Mouse (Mus musculus): ENCODE results near the gene Strada.
"Not testable (repeated sequence)": the region's sequence is repeated elsewhere in the genome, so short reads cannot be mapped to it uniquely, and the experiment has no call there.

The Strada gene

DNA sequence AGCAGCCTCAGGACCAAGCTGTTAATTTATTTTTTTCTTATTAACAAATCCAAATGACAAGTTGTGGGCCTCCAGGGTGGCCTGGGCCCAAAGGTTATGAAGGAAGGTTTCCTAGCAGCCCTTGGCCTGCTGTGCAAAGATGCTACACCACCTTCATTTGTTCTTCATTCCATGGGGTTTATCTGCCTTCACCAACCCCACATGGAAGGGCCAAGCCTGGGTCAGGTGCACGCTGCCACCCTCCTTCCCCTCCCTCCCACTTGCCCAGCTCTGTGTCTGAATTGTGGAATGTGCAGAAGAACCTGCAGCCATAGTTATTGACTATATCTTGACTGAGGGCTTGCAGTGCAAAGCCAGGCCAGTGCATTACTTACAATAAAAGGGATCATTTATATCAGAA lies 45.7 kb downstream of the Strada start:
- no peak for DNase-seq (ENCODE audit: low spot score in 2 of 2)

- DNase-seq (ENCODE audit: low spot score in 2 of 2) = no peak
Observed at GRCm38 (mm10) chr11:106155761-106156160, 46.2 kb downstream of the Strada start.

DNA sequence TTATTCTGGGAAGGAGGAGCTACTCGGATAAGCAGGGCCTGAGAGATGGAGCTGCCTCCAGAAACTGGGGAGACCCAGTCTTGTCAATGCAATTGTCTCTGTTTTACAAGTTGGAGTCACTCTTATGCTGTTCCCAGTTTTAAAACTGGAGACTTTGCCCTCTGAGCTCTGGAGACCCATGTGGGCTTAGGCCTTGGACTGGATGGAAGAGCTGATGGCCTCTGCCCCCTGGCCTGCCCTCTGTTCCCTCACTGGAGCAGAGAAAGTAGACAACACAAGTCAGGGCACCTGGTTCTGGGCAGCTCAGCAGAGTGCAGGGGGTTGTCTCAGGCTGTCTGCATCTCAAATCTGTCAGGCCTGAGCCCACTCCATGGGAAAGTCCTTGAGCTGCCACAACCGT lies 47.2 kb downstream of the Strada start:
- DNase-seq (ENCODE audit: low spot score in 2 of 2) = no peak

- DNase-seq (ENCODE audit: low spot score in 2 of 2) = no peak
Observed at GRCm38 (mm10) chr11:106154091-106154490, 47.9 kb downstream of the Strada start.

- DNase-seq (ENCODE audit: low spot score in 2 of 2) = no peak
Observed at GRCm38 (mm10) chr11:106152132-106152531, 49.8 kb downstream of the Strada start.

- DNase-seq (ENCODE audit: low spot score in 2 of 2) = no peak
Observed at GRCm38 (mm10) chr11:106151219-106151618, 50.7 kb downstream of the Strada start.

DNA sequence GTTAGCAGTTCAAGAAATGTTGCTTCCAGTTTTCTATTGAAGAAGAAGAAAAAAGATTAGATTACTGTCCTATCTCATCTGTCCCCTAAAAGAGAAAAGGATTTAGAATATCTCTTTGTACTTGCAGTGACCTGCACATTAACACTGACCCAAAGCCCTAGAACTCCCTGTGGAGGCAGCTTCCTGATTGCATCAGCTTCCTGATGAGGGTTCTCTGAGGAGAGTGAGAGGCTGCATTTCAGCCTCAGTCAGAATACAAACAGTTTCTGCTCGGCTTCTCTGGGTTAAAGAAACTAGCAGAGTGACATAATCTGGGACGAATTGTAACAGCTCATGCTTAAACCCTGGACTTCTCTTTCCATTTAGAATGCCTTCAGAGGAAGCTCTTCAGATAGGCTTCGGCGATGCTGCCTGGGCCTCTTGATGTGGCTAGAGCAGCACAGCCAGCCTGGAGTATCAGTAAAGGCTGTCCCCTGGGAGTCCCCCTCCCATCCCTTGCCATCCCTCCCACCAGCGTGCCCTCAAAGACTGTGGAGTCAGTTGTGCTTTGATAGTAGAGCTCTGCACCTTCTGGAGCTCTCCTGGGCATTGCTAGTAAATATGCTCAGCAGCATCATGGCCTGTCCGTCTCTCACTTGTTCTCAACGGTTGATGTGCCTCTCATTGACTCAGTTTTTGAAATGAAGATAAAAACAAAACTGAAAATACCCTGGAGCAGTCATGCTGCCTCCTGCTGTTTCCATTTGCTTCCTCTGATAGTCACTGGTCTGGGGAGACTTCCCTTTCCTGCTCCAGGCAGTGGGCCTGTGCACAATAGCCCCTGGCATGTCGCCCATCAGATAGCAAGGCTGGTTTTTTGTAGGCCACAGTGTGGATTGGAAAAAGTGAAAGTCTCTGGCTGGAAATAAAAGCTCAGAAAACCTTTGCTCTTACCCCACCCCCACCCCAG lies 67.1 kb downstream of the Strada start:
- DNase-seq (ENCODE audit: low spot score in 2 of 2) = peak; percentile 43 to 63

GRCm38 (mm10) chr11:106132516-106132915 lies 69.5 kb downstream of the Strada start:
- no peak for DNase-seq (ENCODE audit: low spot score in 2 of 2)

DNA sequence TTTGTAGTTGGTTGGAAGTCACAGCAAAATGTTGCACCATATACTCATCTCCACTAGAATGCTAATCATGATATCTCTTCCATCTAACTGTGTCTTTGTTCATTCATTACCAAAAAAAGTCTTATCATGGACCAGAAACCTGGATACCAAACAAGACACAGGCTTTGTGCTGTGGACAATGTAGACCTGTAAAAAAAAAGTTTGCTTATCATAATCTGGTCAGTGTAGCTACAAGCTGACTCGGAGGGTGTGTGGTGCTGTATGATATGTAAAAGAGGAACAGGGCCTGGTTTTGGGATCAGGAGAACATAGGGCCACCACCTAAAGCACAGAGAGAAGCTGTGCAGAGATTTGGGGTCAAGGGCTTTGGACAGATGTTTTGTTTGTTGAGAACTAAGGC lies 72.5 kb downstream of the Strada start:
- no peak for DNase-seq (ENCODE audit: low spot score in 2 of 2)

- DNase-seq (ENCODE audit: low spot score in 2 of 2) = not testable (repeated sequence)
Observed at GRCm38 (mm10) chr11:106126727-106127373, 75.1 kb downstream of the Strada start.

GRCm38 (mm10) chr11:106125827-106126226 lies 76.1 kb downstream of the Strada start:
- no peak for DNase-seq (ENCODE audit: low spot score in 2 of 2)

- DNase-seq (ENCODE audit: low spot score in 2 of 2) = no peak
Observed at GRCm38 (mm10) chr11:106124784-106125183, 77.2 kb downstream of the Strada start.

GRCm38 (mm10) chr11:106122736-106123135 lies 79.2 kb downstream of the Strada start:
- no peak for DNase-seq (ENCODE audit: low spot score in 2 of 2)

DNA sequence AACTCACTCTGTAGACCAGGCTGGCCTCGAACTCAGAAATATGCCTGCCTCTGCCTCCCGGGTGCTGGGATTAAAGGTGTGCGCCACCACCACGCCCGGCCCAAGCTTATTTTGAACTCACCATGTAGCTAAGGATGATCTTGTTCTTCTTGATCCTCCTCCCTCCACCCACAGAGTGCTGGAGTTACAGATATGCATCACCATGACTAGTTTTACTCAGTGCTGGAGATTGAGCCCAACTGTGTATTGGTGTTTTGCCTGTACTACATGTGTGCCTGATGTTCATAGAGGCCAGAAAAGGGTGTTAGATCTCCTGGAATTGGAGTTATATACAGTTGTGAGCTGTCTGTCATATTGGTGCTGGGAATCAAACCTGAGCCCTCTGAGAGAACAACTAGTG lies 79.7 kb downstream of the Strada start:
- DNase-seq (ENCODE audit: low spot score in 2 of 2) = no peak

All from urinary bladder, adult 18-20 months (tissue).